Comparison of ENCODE assay signal across 8 mouse cellular contexts in genomic region chr2:73910571-73911174, GRCm38 (mm10). TPM values are rescaled to one million over a fixed set of nuclear protein-coding genes. Genes with fewer than 3 reads are reported as not detected.
DNase-seq lines count a peak whose midpoint lies in the region; ATAC-seq and TF ChIP-seq lines count a peak whose summit lies in the region.

No protein-coding gene starts in this region.

- peak overlapping the region; percentile 100 for H3K4me3 ChIP-seq in gastrocnemius, adult 2 months
- peak overlapping the region; percentile 99 for H3K4me3 ChIP-seq in hindbrain, embryonic 16.5 days (ENCODE audit: low read length)

- peaks cover 11% of the 10 kb centered on the region for H3K4me1 ChIP-seq in hindbrain, embryonic 16.5 days (ENCODE audit: control insufficient read depth, insufficient read depth, low read depth, low read length)

- peak overlapping the region; percentile 66 for H3K4me2 ChIP-seq in hindbrain, embryonic 16.5 days (ENCODE audit: low read length)

- peak; percentile 48 for ATAC-seq in hindbrain, embryonic 16.5 days
- peak; percentile 42 for ATAC-seq in megakaryocyte progenitor cell, adult 5-6 weeks (replicated peaks; ENCODE audit: poor library complexity)

- H3K36me3 ChIP-seq in hindbrain, embryonic 16.5 days (ENCODE audit: control insufficient read depth, insufficient read depth, low read length): peaks cover 27% of the 10 kb centered on the region

- H3K9ac ChIP-seq in hindbrain, embryonic 16.5 days (ENCODE audit: low read depth, low read length): peak overlapping the region; percentile 100

- H3K27ac ChIP-seq in gastrocnemius, adult 2 months: peak overlapping the region; percentile 100
- H3K27ac ChIP-seq in hindbrain, embryonic 16.5 days (ENCODE audit: low read depth, low read length): peak overlapping the region; percentile 93

- intact Hi-C loops in gastrocnemius, adult 2 months (cut with DNase I): loop anchor here (1.0 to 10.0 kb wide), 2 partner anchors 18 to 336 kb away; partner anchors contain the start of gene Atf2
- intact Hi-C loops in left cerebral cortex, postnatal 14 days (cut with DNase I): no loop called here

- H3K27me3 ChIP-seq in hindbrain, embryonic 16.5 days (replicated peaks; ENCODE audit: control insufficient read depth, insufficient read depth, low read length): no peaks in the 10 kb centered on the region

- under 1% methylated on average over 31 of the region's 50 CpGs for WGBS in hindbrain, embryonic 16.5 days

- H3K9me3 ChIP-seq in hindbrain, embryonic 16.5 days (ENCODE audit: control insufficient read depth, low read length): no peaks in the 10 kb centered on the region; the same call in 1 of the 2 replicates

- DNase-seq in ZHBTc4 (ENCODE audit: low read depth, low spot score): peak; percentile 57
- DNase-seq in cerebellum, postnatal 4 days (ENCODE audit: low spot score in 2 of 2): peak; percentile 38 to 53
- peak; percentile 76 for DNase-seq in gastrocnemius, adult 2 months
- DNase-seq in left cerebral cortex, postnatal 14 days (ENCODE audit: low spot score in 2 of 2): peak; percentile 30 to 31
- peak; percentile 45 for DNase-seq in right cerebral cortex, postnatal 25 days
- DNase-seq in yolk sac, embryonic 10.5 days (ENCODE audit: low spot score): peak; percentile 69

- TF ChIP-seq CTCF in gastrocnemius, adult 2 months (IDR thresholded peaks at IDR 0.05): no peak

RNA-seq across cellular contexts. Expression of gene Atp5g3, which starts 0.5 kb away (rescaled TPM):
- total RNA-seq in gastrocnemius, adult 2 months (2021): 1,000 to 10,000 TPM in 1 of 2 experiments, 100 to 1,000 TPM in 1; 956 to 1,535 TPM
- polyA plus RNA-seq in hindbrain, embryonic 16.5 days (2015; fragmentation: Nextera tagmentation; extraction: Ambion mirVana): 1,200 and 1,339 TPM in 2 replicates
- 100 to 1,000 TPM; 608 to 654 TPM for total RNA-seq in left cerebral cortex, postnatal 14 days (2021)
- total RNA-seq in megakaryocyte progenitor cell, adult 5-6 weeks (2015): 908 and 998 TPM in 2 replicates
- total RNA-seq in megakaryocyte progenitor cell, adult 5-6 weeks (2017): 178 and 183 TPM in 2 replicates

RNA-seq across cellular contexts. Expression of gene Atf2, which starts 18.2 kb away (rescaled TPM):
- total RNA-seq in gastrocnemius, adult 2 months (2021): 10 to 100 TPM; 25.2 to 27.5 TPM
- polyA plus RNA-seq in hindbrain, embryonic 16.5 days (2015; fragmentation: Nextera tagmentation; extraction: Ambion mirVana): 97.1 and 103 TPM in 2 replicates
- 100 to 1,000 TPM; 147 to 152 TPM for total RNA-seq in left cerebral cortex, postnatal 14 days (2021)
- total RNA-seq in megakaryocyte progenitor cell, adult 5-6 weeks (2015): 112 and 126 TPM in 2 replicates
- 35.8 and 51.8 TPM in 2 replicates for total RNA-seq in megakaryocyte progenitor cell, adult 5-6 weeks (2017)

Comparison
In these comparisons a context has a peak if more than half of its experiments do, and no peak if none do; other contexts are left out.
1. Peak in every context shown above with its lines: DNase-seq, ATAC-seq, H3K4me3 ChIP-seq and H3K27ac ChIP-seq.